15 mouse cellular contexts compared by ENCODE assay signal in the genomic region with DNA sequence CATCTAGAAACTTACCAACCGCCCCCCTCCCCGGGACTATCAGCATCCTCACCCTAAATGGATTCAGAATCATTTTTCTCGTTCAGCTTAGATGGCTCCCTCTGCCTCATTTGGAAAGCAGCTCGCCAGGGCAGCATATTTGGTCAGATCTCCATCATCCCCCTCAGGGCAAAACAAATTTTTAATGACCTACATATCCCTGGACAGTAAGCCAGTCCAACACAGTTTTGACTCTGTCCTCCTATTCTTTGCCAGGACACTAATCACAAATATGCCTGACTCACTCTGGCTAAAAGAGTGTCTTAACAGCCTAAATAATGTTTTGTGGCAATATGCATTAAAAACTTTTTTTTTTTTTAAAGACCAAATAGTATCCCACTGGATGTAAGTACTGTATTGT.
"Had no signal": no experiment of that assay in that cellular context is flagged by ENCODE, and none has a peak within 500 bp of the region (broad histone marks: within the 10 kb centered on the region; RNA-seq: fewer than 3 reads in every experiment).

No protein-coding gene starts in this region.

- H3K4me1 ChIP-seq: lung, embryonic 15.5 days; megakaryocyte, embryonic 14.5 days; midbrain, embryonic 12.5 days; midbrain, embryonic 15.5 days; neural tube, embryonic 12.5 days had no signal

- H3K27ac ChIP-seq: lung, embryonic 15.5 days; macrophage; midbrain, embryonic 12.5 days; midbrain, embryonic 15.5 days; neural tube, embryonic 12.5 days had no signal

- H3K9me3 ChIP-seq: lung, embryonic 15.5 days; megakaryocyte, embryonic 14.5 days; midbrain, embryonic 12.5 days; midbrain, embryonic 15.5 days; neural tube, embryonic 12.5 days had no signal

- H3K36me3 ChIP-seq: lung, embryonic 15.5 days; midbrain, embryonic 12.5 days; midbrain, embryonic 15.5 days; neural tube, embryonic 12.5 days had no signal

- H3K9ac ChIP-seq: lung, embryonic 15.5 days; midbrain, embryonic 12.5 days; midbrain, embryonic 15.5 days; neural tube, embryonic 12.5 days had no signal

- ATAC-seq: lung, postnatal 0 days; midbrain, embryonic 15.5 days had no signal

- H3K4me3 ChIP-seq: lung, embryonic 15.5 days; megakaryocyte, embryonic 14.5 days; midbrain, embryonic 12.5 days; midbrain, embryonic 15.5 days; neural tube, embryonic 12.5 days had no signal

- H3K27me3 ChIP-seq: lung, embryonic 15.5 days; megakaryocyte, embryonic 14.5 days; midbrain, embryonic 12.5 days; midbrain, embryonic 15.5 days; neural tube, embryonic 12.5 days had no signal

- H3K4me2 ChIP-seq: lung, embryonic 15.5 days; midbrain, embryonic 12.5 days; midbrain, embryonic 15.5 days; neural tube, embryonic 12.5 days had no signal

- DNase-seq: lung, adult 2 months; lung, postnatal 14 days; lung, postnatal 36 days; right cerebral cortex, postnatal 14 days; spleen, adult 18-20 months; thymus, adult 18-20 months; thymus, postnatal 14 days; thymus, postnatal 36 days had no signal
